Mouse (Mus musculus) right cerebral cortex, postnatal 25 days (tissue): ENCODE data around the gene Papss1.
A peak's percentile ranks its signal among the peaks of the same experiment; 100 is the strongest.
"Not testable (repeated sequence)": the region's sequence is repeated elsewhere in the genome, so short reads cannot be mapped to it uniquely, and the experiment has no call there.

ENCODE experiments used
- DNase-seq: peaks from one replicate; pipeline ENCODE4 v3.0.0; 2022

The Papss1 gene

GRCm38 (mm10) chr3:131564430-131565256 is at the start of gene Papss1:
Gene Papss1 (plus strand): TSS chr3:131564768.
- peak; percentile 100 for DNase-seq

GRCm38 (mm10) chr3:131516332-131516999 is 48.1 kb upstream of the Papss1 start:
- DNase-seq, result no peak

GRCm38 (mm10) chr3:131517756-131518155 is 46.8 kb upstream of the Papss1 start:
- no peak for DNase-seq

- no peak for DNase-seq
These were observed 43.4 kb upstream of the Papss1 start for GRCm38 (mm10) chr3:131521206-131521605.

- DNase-seq, result no peak
These were observed 42.3 kb upstream of the Papss1 start for GRCm38 (mm10) chr3:131522243-131522642.

GRCm38 (mm10) chr3:131523749-131524148 is 40.8 kb upstream of the Papss1 start:
- no peak for DNase-seq

GRCm38 (mm10) chr3:131524210-131524609 is 40.4 kb upstream of the Papss1 start:
- DNase-seq, result no peak

- peak; percentile 13 for DNase-seq
These were observed 39.8 kb upstream of the Papss1 start for GRCm38 (mm10) chr3:131524779-131525178.

GRCm38 (mm10) chr3:131525229-131525628 is 39.3 kb upstream of the Papss1 start:
- no peak for DNase-seq

GRCm38 (mm10) chr3:131541244-131541942 is 23.2 kb upstream of the Papss1 start:
- no peak for DNase-seq

GRCm38 (mm10) chr3:131547562-131547961 is 17.0 kb upstream of the Papss1 start:
- DNase-seq, result not testable (repeated sequence)

- DNase-seq, result no peak
These were observed 14.5 kb upstream of the Papss1 start for GRCm38 (mm10) chr3:131550046-131550445.

- no peak for DNase-seq
These were observed 12.0 kb upstream of the Papss1 start for GRCm38 (mm10) chr3:131552349-131553254.

- DNase-seq, result no peak
These were observed 8.8 kb upstream of the Papss1 start for GRCm38 (mm10) chr3:131555771-131556170.

- no peak for DNase-seq
These were observed 3.0 kb upstream of the Papss1 start for GRCm38 (mm10) chr3:131561591-131561990.

GRCm38 (mm10) chr3:131565257-131565610 is 666 bp downstream of the Papss1 start:
- no peak for DNase-seq

GRCm38 (mm10) chr3:131566281-131566680 is 1.7 kb downstream of the Papss1 start:
- DNase-seq, result no peak

- DNase-seq, result no peak
These were observed 5.9 kb downstream of the Papss1 start for GRCm38 (mm10) chr3:131570506-131570905.

- DNase-seq, result no peak
These were observed 9.0 kb downstream of the Papss1 start for GRCm38 (mm10) chr3:131573555-131573954.

GRCm38 (mm10) chr3:131578434-131579104 is 14.0 kb downstream of the Papss1 start:
- DNase-seq, result no peak

GRCm38 (mm10) chr3:131580040-131580439 is 15.5 kb downstream of the Papss1 start:
- no peak for DNase-seq

- DNase-seq, result no peak
These were observed 16.5 kb downstream of the Papss1 start for GRCm38 (mm10) chr3:131581096-131581495.
